Mouse (Mus musculus): ENCODE measurements around the gene Samd13. TPM values are rescaled to one million over a fixed set of nuclear protein-coding genes. Genes with fewer than 3 reads are reported as not detected.

Samd13 gene
- polyA plus RNA-seq, 1 experiment: not detected

DNA sequence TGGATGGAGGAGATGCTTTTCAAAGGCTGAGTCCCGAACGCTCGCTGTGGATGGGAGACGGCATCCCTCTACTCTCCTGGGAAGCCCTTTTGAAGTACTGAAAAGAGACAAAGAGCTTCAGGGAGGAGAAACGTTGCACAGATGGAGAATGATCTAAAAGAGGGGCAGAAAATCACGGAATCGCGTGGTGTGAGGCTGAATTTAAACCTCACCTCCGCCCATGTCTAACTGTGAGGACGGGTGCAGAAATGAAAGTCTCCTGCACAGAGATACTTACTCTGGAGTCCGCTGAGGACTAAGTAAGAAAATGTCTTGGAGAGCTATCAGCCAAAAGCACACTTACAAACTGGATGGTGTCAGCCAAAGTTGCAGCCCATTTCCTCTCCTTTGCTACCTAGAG is 63.4 kb downstream of the Samd13 start:
- WGBS: 94% methylated on average over 11 of the region's 11 CpGs
- Histone ChIP-seq H3K4me1 (replicated peaks; ENCODE audit: control insufficient read depth, insufficient read depth, low read length) (no peaks in the 10 kb centered on the region), H3K27ac (ENCODE audit: control insufficient read depth, insufficient read depth, low read length) (no peak overlapping the region), H3K4me3 (ENCODE audit: control insufficient read depth, insufficient read depth, low read length) (no peak overlapping the region), H3K27me3 (ENCODE audit: control insufficient read depth, insufficient read depth, low read length) (no peaks in the 10 kb centered on the region), H3K36me3 (ENCODE audit: control insufficient read depth, insufficient read depth, low read length) (no peaks in the 10 kb centered on the region)
- TF ChIP-seq POLR2A (IDR thresholded peaks at IDR 0.05; ENCODE audit: control insufficient read depth, extremely low read depth, insufficient read depth, low read length, poor library complexity) (no peak), CTCF (IDR thresholded peaks at IDR 0.05; ENCODE audit: borderline replicate concordance, control insufficient read depth, extremely low read depth, insufficient read depth, low read length, poor library complexity) (no peak)
- DNase-seq: no peak

GRCm38 (mm10) chr3:146620555-146621249 is 64.7 kb downstream of the Samd13 start:
- Histone ChIP-seq H3K36me3 (ENCODE audit: control insufficient read depth, insufficient read depth, low read length) (no peaks in the 10 kb centered on the region), H3K27me3 (ENCODE audit: control insufficient read depth, insufficient read depth, low read length) (no peaks in the 10 kb centered on the region), H3K27ac (ENCODE audit: control insufficient read depth, insufficient read depth, low read length) (no peak overlapping the region), H3K4me1 (replicated peaks; ENCODE audit: control insufficient read depth, insufficient read depth, low read length) (no peaks in the 10 kb centered on the region), H3K4me3 (ENCODE audit: control insufficient read depth, insufficient read depth, low read length) (no peak overlapping the region)
- no peak for DNase-seq
- 71% methylated on average over 14 of the region's 14 CpGs for WGBS
- no peak for TF ChIP-seq CTCF (IDR thresholded peaks at IDR 0.05; ENCODE audit: borderline replicate concordance, control insufficient read depth, extremely low read depth, insufficient read depth, low read length, poor library complexity)
- TF ChIP-seq POLR2A (IDR thresholded peaks at IDR 0.05; ENCODE audit: control insufficient read depth, extremely low read depth, insufficient read depth, low read length, poor library complexity): no peak

GRCm38 (mm10) chr3:146620101-146620500 is 65.3 kb downstream of the Samd13 start:
- TF ChIP-seq CTCF (IDR thresholded peaks at IDR 0.05; ENCODE audit: borderline replicate concordance, control insufficient read depth, extremely low read depth, insufficient read depth, low read length, poor library complexity) (no peak), POLR2A (IDR thresholded peaks at IDR 0.05; ENCODE audit: control insufficient read depth, extremely low read depth, insufficient read depth, low read length, poor library complexity) (no peak)
- no peaks in the 10 kb centered on the region for H3K4me1 ChIP-seq (replicated peaks; ENCODE audit: control insufficient read depth, insufficient read depth, low read length)
- no peak overlapping the region for H3K4me3 ChIP-seq (ENCODE audit: control insufficient read depth, insufficient read depth, low read length)
- whole genome bisulfite sequencing: 87% methylated on average over 10 of the region's 10 CpGs
- no peak overlapping the region for H3K27ac ChIP-seq (ENCODE audit: control insufficient read depth, insufficient read depth, low read length)
- no peak for DNase-seq
- no peaks in the 10 kb centered on the region for H3K36me3 ChIP-seq (ENCODE audit: control insufficient read depth, insufficient read depth, low read length)
- H3K27me3 ChIP-seq (ENCODE audit: control insufficient read depth, insufficient read depth, low read length): no peaks in the 10 kb centered on the region

DNA sequence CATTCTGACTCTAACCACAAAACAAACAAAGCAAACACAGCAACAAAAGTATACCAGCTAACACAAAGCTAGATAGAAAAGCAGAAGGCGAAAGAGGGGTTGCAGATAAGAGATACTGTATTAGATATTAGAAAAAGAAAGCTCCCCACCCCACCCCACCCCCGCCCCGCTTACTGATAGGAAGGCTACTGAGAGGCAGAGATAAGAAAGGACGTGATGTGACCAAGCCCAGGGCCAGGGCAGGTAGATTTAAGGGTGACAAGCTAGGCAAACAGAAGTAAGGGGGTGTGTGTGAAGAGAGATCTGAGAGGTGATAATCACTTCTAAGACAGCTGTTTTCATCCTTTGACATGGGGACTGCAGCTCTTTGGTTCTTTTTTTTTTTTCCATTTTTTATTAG is 67.0 kb downstream of the Samd13 start:
- TF ChIP-seq POLR2A (IDR thresholded peaks at IDR 0.05; ENCODE audit: control insufficient read depth, extremely low read depth, insufficient read depth, low read length, poor library complexity) (no peak), CTCF (IDR thresholded peaks at IDR 0.05; ENCODE audit: borderline replicate concordance, control insufficient read depth, extremely low read depth, insufficient read depth, low read length, poor library complexity) (no peak)

GRCm38 (mm10) chr3:146617946-146618345 is 67.4 kb downstream of the Samd13 start:
- no peak for DNase-seq
- no peak overlapping the region for H3K27ac ChIP-seq (ENCODE audit: control insufficient read depth, insufficient read depth, low read length)
- no peak overlapping the region for H3K4me3 ChIP-seq (ENCODE audit: control insufficient read depth, insufficient read depth, low read length)
- no peaks in the 10 kb centered on the region for H3K27me3 ChIP-seq (ENCODE audit: control insufficient read depth, insufficient read depth, low read length)
- TF ChIP-seq POLR2A (IDR thresholded peaks at IDR 0.05; ENCODE audit: control insufficient read depth, extremely low read depth, insufficient read depth, low read length, poor library complexity) (no peak), CTCF (IDR thresholded peaks at IDR 0.05; ENCODE audit: borderline replicate concordance, control insufficient read depth, extremely low read depth, insufficient read depth, low read length, poor library complexity) (no peak)
- no peaks in the 10 kb centered on the region for H3K4me1 ChIP-seq (replicated peaks; ENCODE audit: control insufficient read depth, insufficient read depth, low read length)
- H3K36me3 ChIP-seq (ENCODE audit: control insufficient read depth, insufficient read depth, low read length): no peaks in the 10 kb centered on the region

More for the DNA sequence above, 67.0 kb downstream of the Samd13 start:
- H3K4me3 ChIP-seq (ENCODE audit: control insufficient read depth, insufficient read depth, low read length): no peak overlapping the region
- no peaks in the 10 kb centered on the region for H3K36me3 ChIP-seq (ENCODE audit: control insufficient read depth, insufficient read depth, low read length)
- no peak overlapping the region for H3K27ac ChIP-seq (ENCODE audit: control insufficient read depth, insufficient read depth, low read length)
- 82% methylated on average over 4 of the region's 4 CpGs for WGBS
- no peaks in the 10 kb centered on the region for H3K27me3 ChIP-seq (ENCODE audit: control insufficient read depth, insufficient read depth, low read length)
- no peaks in the 10 kb centered on the region for H3K4me1 ChIP-seq (replicated peaks; ENCODE audit: control insufficient read depth, insufficient read depth, low read length)
- no peak for DNase-seq

DNA sequence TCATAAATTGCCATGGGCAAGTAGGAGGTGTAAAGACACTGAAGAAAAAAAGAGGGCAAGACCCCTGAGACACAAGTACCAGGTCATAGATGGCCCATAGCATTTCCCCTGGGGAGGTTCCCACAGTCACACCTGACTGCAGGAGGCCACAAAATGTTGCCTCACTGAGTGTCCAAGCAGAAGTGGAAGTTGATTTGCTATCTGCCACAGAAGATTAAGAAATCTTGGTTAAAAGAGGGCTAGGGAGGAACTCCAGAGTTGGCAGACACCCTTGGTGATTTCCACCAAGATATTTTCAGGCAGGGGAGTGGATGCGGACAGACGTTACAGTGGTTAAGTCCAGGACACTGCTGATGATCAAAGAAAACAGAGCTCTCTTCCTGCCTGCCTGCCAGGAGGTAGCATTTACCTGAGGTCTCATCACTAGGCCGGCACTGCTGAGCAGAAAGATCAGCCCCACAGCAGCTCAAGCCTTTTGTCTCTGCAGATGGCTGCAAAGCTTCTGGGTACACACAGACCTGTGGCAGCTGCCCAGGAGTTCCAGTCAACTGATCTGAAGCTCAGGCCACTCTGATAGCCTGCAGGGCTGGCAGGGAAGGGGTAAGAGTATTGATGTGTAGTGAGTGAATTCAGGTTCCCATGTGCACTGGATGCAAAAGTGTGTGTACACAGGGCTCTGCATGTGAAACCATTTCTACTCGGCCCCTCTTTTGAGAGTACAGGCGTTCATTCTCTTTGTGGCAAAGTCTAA is 68.7 kb downstream of the Samd13 start:
- no peak for TF ChIP-seq POLR2A (IDR thresholded peaks at IDR 0.05; ENCODE audit: control insufficient read depth, extremely low read depth, insufficient read depth, low read length, poor library complexity)
- TF ChIP-seq CTCF (IDR thresholded peaks at IDR 0.05; ENCODE audit: borderline replicate concordance, control insufficient read depth, extremely low read depth, insufficient read depth, low read length, poor library complexity): no peak
- WGBS: 60% methylated on average over 5 of the region's 5 CpGs
- Histone ChIP-seq H3K4me3 (ENCODE audit: control insufficient read depth, insufficient read depth, low read length) (no peak overlapping the region), H3K4me1 (replicated peaks; ENCODE audit: control insufficient read depth, insufficient read depth, low read length) (peaks cover 2% of the 10 kb centered on the region), H3K27ac (ENCODE audit: control insufficient read depth, insufficient read depth, low read length) (no peak overlapping the region), H3K36me3 (ENCODE audit: control insufficient read depth, insufficient read depth, low read length) (no peaks in the 10 kb centered on the region), H3K27me3 (ENCODE audit: control insufficient read depth, insufficient read depth, low read length) (no peaks in the 10 kb centered on the region)
- DNase-seq: no peak
